Mouse (Mus musculus): ENCODE results near the gene Man2b2.

The Man2b2 gene

GRCm38 (mm10) chr5:36766958-36767703 lies 63.3 kb downstream of the Man2b2 start:
- DNase-seq (ENCODE audit: low read depth, low spot score): no peak

GRCm38 (mm10) chr5:36759848-36760247 lies 70.6 kb downstream of the Man2b2 start:
- H3K36me3 ChIP-seq (ENCODE audit: control insufficient read depth, insufficient read depth, low read length, poor library complexity, severe bottlenecking): no peaks in the 10 kb centered on the region
- no peaks in the 10 kb centered on the region; the same call in 1 of the 2 replicates for H3K27me3 ChIP-seq (ENCODE audit: control insufficient read depth, insufficient read depth, low read length, poor library complexity, severe bottlenecking)
- no peak for DNase-seq (ENCODE audit: low read depth, low spot score)

More at GRCm38 (mm10) chr5:36766958-36767703, 63.3 kb downstream of the Man2b2 start:
- Histone ChIP-seq H3K27me3 (ENCODE audit: control insufficient read depth, insufficient read depth, low read length, poor library complexity, severe bottlenecking) (no peaks in the 10 kb centered on the region; the same call in 1 of the 2 replicates), H3K36me3 (ENCODE audit: control insufficient read depth, insufficient read depth, low read length, poor library complexity, severe bottlenecking) (no peaks in the 10 kb centered on the region)

- DNase-seq (ENCODE audit: low read depth, low spot score): peak; percentile 59
- Histone ChIP-seq H3K36me3 (ENCODE audit: control insufficient read depth, insufficient read depth, low read length, poor library complexity, severe bottlenecking) (no peaks in the 10 kb centered on the region), H3K27me3 (ENCODE audit: control insufficient read depth, insufficient read depth, low read length, poor library complexity, severe bottlenecking) (no peaks in the 10 kb centered on the region)
These were observed 73.4 kb downstream of the Man2b2 start for GRCm38 (mm10) chr5:36757033-36757432.

Data from splenic B cell, adult 2 months (primary cell).